Mouse (Mus musculus): ENCODE results near the gene Rp2. TPM values are rescaled to one million over a fixed set of nuclear protein-coding genes. Genes with fewer than 3 reads are reported as not detected.
"Not testable (repeated sequence)": the region's sequence is repeated elsewhere in the genome, so short reads cannot be mapped to it uniquely, and the experiment has no call there.

Gene Rp2
- polyA plus RNA-seq, 1 experiment from 2014 or later, result 13.1 TPM

GRCm38 (mm10) chrX:20387006-20387405 is 22.7 kb downstream of the Rp2 start:
- 61% methylated on average over 3 of the region's 3 CpGs for WGBS
- no peak overlapping the region for H3K4me3 ChIP-seq
- ATAC-seq (replicated peaks; ENCODE audit: insufficient number of reproducible peaks, insufficient read depth, low FRiP score, low read depth), result no peak

GRCm38 (mm10) chrX:20391964-20392363 is 27.7 kb downstream of the Rp2 start:
- WGBS, result 86% methylated on average over 9 of the region's 9 CpGs
- not testable (repeated sequence) for H3K36me3 ChIP-seq, H3K4me3 ChIP-seq

More at GRCm38 (mm10) chrX:20387006-20387405, 22.7 kb downstream of the Rp2 start:
- Histone ChIP-seq H3K36me3 (no peaks in the 10 kb centered on the region; the same call in 1 of the 2 replicates), H3K4me1 (replicated peaks) (no peaks in the 10 kb centered on the region), H3K27me3 (no peaks in the 10 kb centered on the region), H3K27ac (no peak overlapping the region), H3K9ac (no peak overlapping the region), H3K4me2 (no peak overlapping the region), H3K9me3 (replicated peaks) (no peaks in the 10 kb centered on the region)

GRCm38 (mm10) chrX:20392942-20393341 is 28.7 kb downstream of the Rp2 start:
- no peak for ATAC-seq (replicated peaks; ENCODE audit: insufficient number of reproducible peaks, insufficient read depth, low FRiP score, low read depth)
- H3K4me2 ChIP-seq, result no peak overlapping the region
- WGBS, result 57% methylated on average over 3 of the region's 3 CpGs
- H3K27me3 ChIP-seq, result no peaks in the 10 kb centered on the region
- H3K36me3 ChIP-seq, result no peaks in the 10 kb centered on the region
- no peaks in the 10 kb centered on the region for H3K9me3 ChIP-seq (replicated peaks)
- H3K27ac ChIP-seq, result no peak overlapping the region
- H3K4me1 ChIP-seq (replicated peaks), result no peaks in the 10 kb centered on the region
- H3K9ac ChIP-seq, result no peak overlapping the region
- H3K4me3 ChIP-seq, result no peak overlapping the region

More at GRCm38 (mm10) chrX:20391964-20392363, 27.7 kb downstream of the Rp2 start:
- not testable (repeated sequence) for H3K4me1 ChIP-seq (replicated peaks); ATAC-seq (replicated peaks; ENCODE audit: insufficient number of reproducible peaks, insufficient read depth, low FRiP score, low read depth); H3K4me2 ChIP-seq; H3K27ac ChIP-seq; H3K9ac ChIP-seq; H3K27me3 ChIP-seq; H3K9me3 ChIP-seq (replicated peaks)

- H3K27me3 ChIP-seq, result no peaks in the 10 kb centered on the region
- no peak overlapping the region for H3K27ac ChIP-seq
- no peak for ATAC-seq (replicated peaks; ENCODE audit: insufficient number of reproducible peaks, insufficient read depth, low FRiP score, low read depth)
- H3K4me1 ChIP-seq (replicated peaks), result no peaks in the 10 kb centered on the region
- 78% methylated on average over 4 of the region's 4 CpGs for WGBS
- H3K4me2 ChIP-seq, result no peak overlapping the region
- H3K9me3 ChIP-seq (replicated peaks), result no peaks in the 10 kb centered on the region
- no peak overlapping the region for H3K9ac ChIP-seq
- H3K36me3 ChIP-seq, result no peaks in the 10 kb centered on the region
- H3K4me3 ChIP-seq, result no peak overlapping the region
These were observed 39.8 kb downstream of the Rp2 start for GRCm38 (mm10) chrX:20404068-20404467.

- H3K4me3 ChIP-seq, result no peak overlapping the region
- ATAC-seq (replicated peaks; ENCODE audit: insufficient number of reproducible peaks, insufficient read depth, low FRiP score, low read depth), result no peak
- H3K36me3 ChIP-seq, result no peaks in the 10 kb centered on the region
- no peak overlapping the region for H3K27ac ChIP-seq
- no peaks in the 10 kb centered on the region for H3K4me1 ChIP-seq (replicated peaks)
- H3K9me3 ChIP-seq (replicated peaks), result no peaks in the 10 kb centered on the region
- no peak overlapping the region for H3K9ac ChIP-seq
- no peaks in the 10 kb centered on the region for H3K27me3 ChIP-seq
- 89% methylated on average over 2 of the region's 2 CpGs for WGBS
- no peak overlapping the region for H3K4me2 ChIP-seq
These were observed 42.6 kb downstream of the Rp2 start for GRCm38 (mm10) chrX:20406909-20407308.

GRCm38 (mm10) chrX:20407676-20408075 is 43.4 kb downstream of the Rp2 start:
- Histone ChIP-seq H3K4me2 (no peak overlapping the region), H3K9ac (no peak overlapping the region), H3K4me1 (replicated peaks) (no peaks in the 10 kb centered on the region), H3K9me3 (replicated peaks) (no peaks in the 10 kb centered on the region), H3K27ac (no peak overlapping the region), H3K36me3 (no peaks in the 10 kb centered on the region), H3K27me3 (no peaks in the 10 kb centered on the region), H3K4me3 (no peak overlapping the region)
- ATAC-seq (replicated peaks; ENCODE audit: insufficient number of reproducible peaks, insufficient read depth, low FRiP score, low read depth), result no peak
- 61% methylated on average over 2 of the region's 2 CpGs for WGBS

GRCm38 (mm10) chrX:20411382-20411781 is 47.1 kb downstream of the Rp2 start:
- H3K9ac ChIP-seq, result no peak overlapping the region

GRCm38 (mm10) chrX:20412221-20412620 is 47.9 kb downstream of the Rp2 start:
- Histone ChIP-seq H3K9me3 (replicated peaks) (no peaks in the 10 kb centered on the region), H3K27ac (no peak overlapping the region), H3K36me3 (no peaks in the 10 kb centered on the region), H3K4me2 (no peak overlapping the region), H3K27me3 (no peaks in the 10 kb centered on the region), H3K4me1 (replicated peaks) (no peaks in the 10 kb centered on the region), H3K4me3 (no peak overlapping the region), H3K9ac (no peak overlapping the region)
- ATAC-seq (replicated peaks; ENCODE audit: insufficient number of reproducible peaks, insufficient read depth, low FRiP score, low read depth), result no peak
- 72% methylated on average over 3 of the region's 3 CpGs for WGBS

More at GRCm38 (mm10) chrX:20411382-20411781, 47.1 kb downstream of the Rp2 start:
- no peak for ATAC-seq (replicated peaks; ENCODE audit: insufficient number of reproducible peaks, insufficient read depth, low FRiP score, low read depth)
- H3K4me2 ChIP-seq, result no peak overlapping the region
- no peak overlapping the region for H3K4me3 ChIP-seq
- H3K9me3 ChIP-seq (replicated peaks), result no peaks in the 10 kb centered on the region
- H3K27me3 ChIP-seq, result no peaks in the 10 kb centered on the region
- H3K4me1 ChIP-seq (replicated peaks), result no peaks in the 10 kb centered on the region
- 92% methylated on average over 4 of the region's 4 CpGs for WGBS
- no peaks in the 10 kb centered on the region for H3K36me3 ChIP-seq
- H3K27ac ChIP-seq, result no peak overlapping the region

GRCm38 (mm10) chrX:20414885-20415622 is 50.8 kb downstream of the Rp2 start:
- no peaks in the 10 kb centered on the region for H3K36me3 ChIP-seq
- 56% methylated on average over 10 of the region's 10 CpGs for WGBS
- no peaks in the 10 kb centered on the region for H3K27me3 ChIP-seq
- no peak overlapping the region for H3K9ac ChIP-seq
- H3K4me3 ChIP-seq, result no peak overlapping the region
- ATAC-seq (replicated peaks; ENCODE audit: insufficient number of reproducible peaks, insufficient read depth, low FRiP score, low read depth), result no peak
- no peaks in the 10 kb centered on the region for H3K9me3 ChIP-seq (replicated peaks)
- H3K27ac ChIP-seq, result no peak overlapping the region
- no peak overlapping the region for H3K4me2 ChIP-seq
- no peaks in the 10 kb centered on the region for H3K4me1 ChIP-seq (replicated peaks)

- ATAC-seq (replicated peaks; ENCODE audit: insufficient number of reproducible peaks, insufficient read depth, low FRiP score, low read depth), result no peak
- H3K9me3 ChIP-seq (replicated peaks), result no peaks in the 10 kb centered on the region
- no peaks in the 10 kb centered on the region for H3K36me3 ChIP-seq
- no peak overlapping the region for H3K4me3 ChIP-seq
- no peaks in the 10 kb centered on the region for H3K27me3 ChIP-seq
- H3K4me1 ChIP-seq (replicated peaks), result no peaks in the 10 kb centered on the region
- 80% methylated on average over 2 of the region's 2 CpGs for WGBS
- no peak overlapping the region for H3K27ac ChIP-seq
- no peak overlapping the region for H3K4me2 ChIP-seq
- no peak overlapping the region for H3K9ac ChIP-seq
These were observed 54.2 kb downstream of the Rp2 start for GRCm38 (mm10) chrX:20418461-20418860.

- Histone ChIP-seq H3K27ac (no peak overlapping the region), H3K27me3 (no peaks in the 10 kb centered on the region), H3K36me3 (no peaks in the 10 kb centered on the region), H3K4me1 (replicated peaks) (no peaks in the 10 kb centered on the region), H3K4me3 (no peak overlapping the region), H3K9me3 (replicated peaks) (no peaks in the 10 kb centered on the region), H3K9ac (no peak overlapping the region), H3K4me2 (no peak overlapping the region)
- no peak for ATAC-seq (replicated peaks; ENCODE audit: insufficient number of reproducible peaks, insufficient read depth, low FRiP score, low read depth)
- 83% methylated on average over 4 of the region's 4 CpGs for WGBS
These were observed 55.3 kb downstream of the Rp2 start for GRCm38 (mm10) chrX:20419536-20419935.
